Mouse (Mus musculus) left cerebral cortex, adult 2 months (tissue): ENCODE results near the gene Fbxl2. TPM values are rescaled to one million over a fixed set of nuclear protein-coding genes. Genes with fewer than 3 reads are reported as not detected.

ENCODE experiments used
- DNase-seq, 2 experiments: peaks; one replicate each; pipeline ENCODE4 v3.0.0; 2021 to 2022; ENCODE audit warnings: low spot score in 2 of 2, mixed read lengths in 1 of 2; ENCODE audit errors: extremely low spot score in 1 of 2
- H3K27ac ChIP-seq: fragments of 200-600 bp; 2 replicates; pipeline ENCODE4 v1.8.1; 2022
- H3K4me3 ChIP-seq: fragments of 200-600 bp; 2 replicates; pipeline ENCODE4 v1.8.1; 2022
- CTCF ChIP-seq: fragments of 200-600 bp; IDR thresholded peaks from 2 replicates; pipeline ENCODE4 v1.8.1; 2022; ENCODE audit warnings: antibody characterized with exemption, mild to moderate bottlenecking, moderate library complexity
- intact Hi-C: fragments of 180-260 bp; cut with DNase I; formaldehyde crosslinking; loops from one replicate; pipeline ENCODE4 v1.15.1; 2025
- total RNA-seq, 2 experiments: library from RNA; stranded (reverse); gene quantifications; 2 replicates each; pipeline ENCODE4 v1.2.3; 2021

Fbxl2 gene
- total RNA-seq, 2 experiments from 2014 or later, result 57.4 to 59.4 TPM

GRCm38 (mm10) chr9:113930534-113931374, 115.2 kb downstream of the Fbxl2 start, which contains the start of gene Ubp1:
Gene Ubp1 (plus strand): TSS chr9:113930934.
- Histone ChIP-seq H3K4me3 (peak within 1 kb of the TSS; percentile 84), H3K27ac (peak within 1 kb of the TSS; percentile 87)
- DNase-seq, result peak; percentile 94 to 97
- no peak for TF ChIP-seq CTCF
- intact Hi-C loops, result no loop called here

- no peak for DNase-seq
- intact Hi-C loops, result no loop called here
- Histone ChIP-seq H3K4me3 (no peak overlapping the region), H3K27ac (no peak overlapping the region)
- TF ChIP-seq CTCF, result no peak
These were observed 116.3 kb downstream of the Fbxl2 start for GRCm38 (mm10) chr9:113929676-113930075.

- intact Hi-C loops, result no loop called here
- no peak overlapping the region for H3K4me3 ChIP-seq
- H3K27ac ChIP-seq, result no peak overlapping the region
- TF ChIP-seq CTCF, result no peak
- DNase-seq, result no peak
These were observed 117.4 kb downstream of the Fbxl2 start for GRCm38 (mm10) chr9:113928591-113928990.

- intact Hi-C loops, result no loop called here
- no peak for TF ChIP-seq CTCF
- H3K4me3 ChIP-seq, result no peak overlapping the region
- no peak overlapping the region for H3K27ac ChIP-seq
- no peak for DNase-seq
These were observed 121.1 kb downstream of the Fbxl2 start for GRCm38 (mm10) chr9:113924883-113925282.

- no peak for DNase-seq
- TF ChIP-seq CTCF, result no peak
- H3K4me3 ChIP-seq, result no peak overlapping the region
- H3K27ac ChIP-seq, result no peak overlapping the region
- intact Hi-C loops, result no loop called here
These were observed 123.3 kb downstream of the Fbxl2 start for GRCm38 (mm10) chr9:113922677-113923076.

- DNase-seq, result no peak
- no peak overlapping the region for H3K4me3 ChIP-seq
- no peak overlapping the region for H3K27ac ChIP-seq
- TF ChIP-seq CTCF, result no peak
- intact Hi-C loops, result no loop called here
These were observed 130.2 kb downstream of the Fbxl2 start for GRCm38 (mm10) chr9:113915789-113916188.

Other genes with a start within 250 kb of the Fbxl2 start
- 10 to 100 TPM; 74.6 to 82.4 TPM for gene Ubp1, start 115.3 kb downstream of the Fbxl2 start, total RNA-seq
- 10 to 100 TPM in 1 of 2 experiments, 1 to 10 TPM in 1; 9.1 to 11.8 TPM for gene Susd5, start 10.9 kb upstream of the Fbxl2 start, total RNA-seq